Mouse (Mus musculus) heart, adult 2 months (tissue): Measurements from ENCODE around the gene Dnah1.

Source experiments
- CTCF ChIP-seq: fragments of 200-600 bp; IDR thresholded peaks from 2 replicates; pipeline ENCODE4 v1.8.1; 2022; ENCODE audit warnings: antibody characterized with exemption, mild to moderate bottlenecking, moderate library complexity
- EP300 ChIP-seq: fragments of 200-500 bp; IDR thresholded peaks from 2 replicates; pipeline ENCODE4 v1.6.1; 2011; ENCODE audit warnings: low read depth, low read length, control low read depth; ENCODE audit not compliant: insufficient read depth
- POLR2A ChIP-seq: fragments of 200-500 bp; IDR thresholded peaks from 2 replicates; pipeline ENCODE4 v1.6.1; 2011; ENCODE audit warnings: mild to moderate bottlenecking, low read depth, low read length, control low read depth; ENCODE audit not compliant: insufficient read depth

DNA sequence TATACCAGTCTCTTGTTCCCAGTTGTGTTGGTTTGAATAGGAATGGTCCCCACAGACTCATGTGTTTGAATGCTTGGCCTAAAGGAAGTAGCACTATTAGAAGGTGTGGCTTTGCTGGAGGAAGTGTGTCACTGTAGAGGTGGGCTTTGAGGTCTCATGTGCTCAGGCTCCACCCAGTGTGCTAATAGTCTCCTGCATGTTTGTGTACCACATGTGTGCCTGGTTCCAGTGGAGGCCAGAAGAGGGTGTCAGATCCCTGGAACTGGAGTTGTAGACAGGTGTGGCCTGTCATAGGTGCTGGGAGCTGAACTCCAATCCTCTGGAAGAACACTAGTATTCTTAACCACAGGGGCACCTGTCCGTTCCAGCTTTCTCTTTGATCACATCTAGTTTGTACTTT is 3.5 kb upstream of the Dnah1 start:
- TF ChIP-seq POLR2A (no peak), CTCF (no peak), EP300 (no peak)
